Mouse (Mus musculus) frontal cortex, postnatal 14 days (tissue): Measurements from ENCODE around the gene Fndc5.

Experiments used
- DNase-seq, 2 experiments: peaks; one replicate each; pipeline ENCODE4 v3.0.0; 2022; ENCODE audit warnings: low spot score in 2 of 2

Fndc5 gene

GRCm38 (mm10) chr4:129122719-129123118 is 14.1 kb upstream of the Fndc5 start:
- DNase-seq, result peak in 1 of 2 experiments; percentile 24

GRCm38 (mm10) chr4:129124652-129125146 is 12.1 kb upstream of the Fndc5 start:
- DNase-seq, result peak; percentile 51 to 61

GRCm38 (mm10) chr4:129125736-129126451 is 10.9 kb upstream of the Fndc5 start:
- DNase-seq, result no peak

- peak in 1 of 2 experiments; percentile 53 for DNase-seq
Measured at GRCm38 (mm10) chr4:129128582-129129338, 8.0 kb upstream of the Fndc5 start.

GRCm38 (mm10) chr4:129129387-129129786 is 7.4 kb upstream of the Fndc5 start:
- no peak for DNase-seq

GRCm38 (mm10) chr4:129130149-129130548 is 6.7 kb upstream of the Fndc5 start:
- no peak for DNase-seq

- DNase-seq, result no peak
Measured at GRCm38 (mm10) chr4:129130755-129131303, 6.0 kb upstream of the Fndc5 start.

GRCm38 (mm10) chr4:129134799-129135585 is 1.8 kb upstream of the Fndc5 start:
- peak in 1 of 2 experiments; percentile 69 for DNase-seq

- no peak for DNase-seq
Measured at GRCm38 (mm10) chr4:129135637-129136036, 1.2 kb upstream of the Fndc5 start.

- no peak for DNase-seq
Measured at GRCm38 (mm10) chr4:129136189-129136578, 615 bp upstream of the Fndc5 start.

GRCm38 (mm10) chr4:129137392-129138321 is 858 bp downstream of the Fndc5 start:
- DNase-seq, result no peak

- DNase-seq, result no peak
Measured at GRCm38 (mm10) chr4:129139642-129140041, 2.8 kb downstream of the Fndc5 start.

GRCm38 (mm10) chr4:129140808-129141207 is 4.0 kb downstream of the Fndc5 start:
- DNase-seq, result no peak

GRCm38 (mm10) chr4:129141560-129142438 is 5.0 kb downstream of the Fndc5 start:
- DNase-seq, result no peak

- no peak for DNase-seq
Measured at GRCm38 (mm10) chr4:129142439-129143045, 5.7 kb downstream of the Fndc5 start.

- no peak for DNase-seq
Measured at GRCm38 (mm10) chr4:129143509-129143908, 6.7 kb downstream of the Fndc5 start.

GRCm38 (mm10) chr4:129144401-129145367 is 7.9 kb downstream of the Fndc5 start:
- DNase-seq, result peak; percentile 72 to 79

- no peak for DNase-seq
Measured at GRCm38 (mm10) chr4:129145411-129145810, 8.6 kb downstream of the Fndc5 start.
